Mouse (Mus musculus) MEL (cell line): ENCODE measurements around the gene Gpr137. TPM values are rescaled to one million over a fixed set of nuclear protein-coding genes. Genes with fewer than 3 reads are reported as not detected.

ENCODE experiments used
- DNase-seq: peaks from one replicate; pipeline ENCODE4 v3.0.0; 2011; ENCODE audit warnings: low read depth, low spot score
- H3K27ac ChIP-seq: 2 replicates; pipeline ENCODE4 v1.5.1; 2012; ENCODE audit warnings: low read depth, mild to moderate bottlenecking, control low read depth, low read length, moderate library complexity; ENCODE audit not compliant: control insufficient read depth
- H3K27me3 ChIP-seq, 2 experiments: fragments of 150-350 bp in 1 of 2; sonication (generic) in 1 of 2; 2 replicates each; pipeline ENCODE4 v1.6.1; 2012; ENCODE audit warnings: low read length in 2 of 2, mild to moderate bottlenecking in 2 of 2, improper control_type of control experiment in 1 of 2, moderate library complexity in 1 of 2; ENCODE audit not compliant: insufficient read depth in 2 of 2, control insufficient read depth in 1 of 2
- H3K36me3 ChIP-seq, 2 experiments: 2 replicates each; pipeline ENCODE4 v1.6.1; 2012 to 2014; ENCODE audit warnings: low read length in 2 of 2, improper control_type of control experiment in 1 of 2, inconsistent platforms in 1 of 2, mild to moderate bottlenecking in 1 of 2; ENCODE audit not compliant: insufficient read depth in 2 of 2, control insufficient read depth in 1 of 2
- H3K4me1 ChIP-seq, 2 experiments: fragments of 150-350 bp in 1 of 2; sonication (generic) in 1 of 2; 2 replicates each; pipeline ENCODE4 v1.6.1; 2012; ENCODE audit warnings: low read length in 2 of 2, improper control_type of control experiment in 1 of 2, mild to moderate bottlenecking in 1 of 2; ENCODE audit not compliant: insufficient read depth in 2 of 2, control insufficient read depth in 1 of 2
- H3K4me3 ChIP-seq, 2 experiments: fragments of 150-350 bp in 1 of 2; sonication (generic) in 1 of 2; 2 replicates each; pipeline ENCODE4 v1.5.1; 2012; ENCODE audit warnings: low read depth in 2 of 2, low read length in 2 of 2, mild to moderate bottlenecking in 2 of 2, moderate library complexity in 2 of 2, control low read depth in 1 of 2, improper control_type of control experiment in 1 of 2; ENCODE audit not compliant: control insufficient read depth in 1 of 2, insufficient read depth in 1 of 2
- H3K79me2 ChIP-seq: 2 replicates; pipeline ENCODE4 v1.6.1; 2012; ENCODE audit warnings: mild to moderate bottlenecking, low read length, moderate library complexity; ENCODE audit not compliant: control insufficient read depth, poor library complexity, insufficient read depth
- H3K9ac ChIP-seq: 2 replicates; pipeline ENCODE4 v1.6.1; 2012; ENCODE audit warnings: low read depth, mild to moderate bottlenecking, control low read depth, low read length, moderate library complexity; ENCODE audit not compliant: control insufficient read depth, poor library complexity, severe bottlenecking
- H3K9me3 ChIP-seq: fragments of 150-350 bp; sonication (generic); replicated peaks from 2 replicates; pipeline ENCODE4 v1.6.1; 2012; ENCODE audit warnings: mild to moderate bottlenecking, low read length, improper control_type of control experiment, moderate library complexity; ENCODE audit not compliant: insufficient read depth
- BHLHE40 ChIP-seq: IDR thresholded peaks from 2 replicates; pipeline ENCODE4 v1.6.1; 2012; ENCODE audit warnings: low read depth, mild to moderate bottlenecking, inconsistent platforms, low read length, improper control_type of control experiment, borderline replicate concordance
- CHD1 ChIP-seq: IDR thresholded peaks from 2 replicates; pipeline ENCODE4 v1.6.1; 2012; ENCODE audit warnings: low read depth, mild to moderate bottlenecking, inconsistent platforms, low read length, improper control_type of control experiment
- E2F4 ChIP-seq: IDR thresholded peaks from 2 replicates; pipeline ENCODE4 v1.6.1; 2011; ENCODE audit warnings: low read depth, low read length, improper control_type of control experiment, borderline replicate concordance
- GATA1 ChIP-seq: IDR thresholded peaks from 2 replicates; pipeline ENCODE4 v1.6.1; 2011; ENCODE audit warnings: low read depth, low read length, improper control_type of control experiment
- HCFC1 ChIP-seq: IDR thresholded peaks from 2 replicates; pipeline ENCODE4 v1.6.1; 2012; ENCODE audit warnings: low read depth, mild to moderate bottlenecking, inconsistent platforms, low read length, improper control_type of control experiment, moderate library complexity
- MEF2A ChIP-seq: IDR thresholded peaks from 2 replicates; pipeline ENCODE4 v1.6.1; 2014; ENCODE audit warnings: low read depth, mild to moderate bottlenecking, inconsistent platforms, low read length, improper control_type of control experiment; ENCODE audit not compliant: poor library complexity, insufficient replicate concordance, severe bottlenecking; ENCODE audit errors: extremely low read depth
- MXI1 ChIP-seq: IDR thresholded peaks from 2 replicates; pipeline ENCODE4 v1.6.1; 2011; ENCODE audit warnings: mild to moderate bottlenecking, low read depth, low read length, improper control_type of control experiment
- NELFE ChIP-seq: IDR thresholded peaks from 2 replicates; pipeline ENCODE4 v1.6.1; 2011; ENCODE audit warnings: low read depth, low read length, improper control_type of control experiment
- POLR2A ChIP-seq, 2 experiments: IDR thresholded peaks; 2 replicates each; pipeline ENCODE4 v1.6.1; 2011 to 2012; ENCODE audit warnings: low read length in 2 of 2, mild to moderate bottlenecking in 2 of 2, control low read depth in 1 of 2, improper control_type of control experiment in 1 of 2, low read depth in 1 of 2, moderate library complexity in 1 of 2; ENCODE audit not compliant: control insufficient read depth in 1 of 2, insufficient read depth in 1 of 2, poor library complexity in 1 of 2
- RAD21 ChIP-seq: IDR thresholded peaks from 2 replicates; pipeline ENCODE4 v1.6.1; 2011; ENCODE audit warnings: mild to moderate bottlenecking, low read depth, low read length, improper control_type of control experiment
- RCOR1 ChIP-seq: IDR thresholded peaks from 2 replicates; pipeline ENCODE4 v1.6.1; 2012; ENCODE audit warnings: low read depth, mild to moderate bottlenecking, inconsistent platforms, low read length, improper control_type of control experiment
- SIN3A ChIP-seq: IDR thresholded peaks from 2 replicates; pipeline ENCODE4 v1.6.1; 2012; ENCODE audit warnings: low read length, improper control_type of control experiment, inconsistent platforms
- SMC3 ChIP-seq: IDR thresholded peaks from 2 replicates; pipeline ENCODE4 v1.6.1; 2011; ENCODE audit warnings: low read depth, low read length, improper control_type of control experiment
- TBP ChIP-seq: IDR thresholded peaks from 2 replicates; pipeline ENCODE4 v1.8.0; 2011; ENCODE audit warnings: low read depth, low read length, improper control_type of control experiment
- USF1 ChIP-seq: IDR thresholded peaks from 2 replicates; pipeline ENCODE4 v1.6.1; 2014; ENCODE audit warnings: low read depth, mild to moderate bottlenecking, inconsistent platforms, low read length, improper control_type of control experiment, moderate library complexity
- ZC3H11A ChIP-seq: IDR thresholded peaks from 2 replicates; pipeline ENCODE4 v1.6.1; 2012; ENCODE audit warnings: low read depth, mild to moderate bottlenecking, inconsistent platforms, low read length, improper control_type of control experiment
- ZKSCAN1 ChIP-seq: IDR thresholded peaks from 2 replicates; pipeline ENCODE4 v1.6.1; 2012; ENCODE audit warnings: low read depth, mild to moderate bottlenecking, inconsistent platforms, low read length, improper control_type of control experiment, moderate library complexity
- ZMIZ1 ChIP-seq: IDR thresholded peaks from 2 replicates; pipeline ENCODE4 v1.6.1; 2012; ENCODE audit warnings: low read depth, mild to moderate bottlenecking, inconsistent platforms, low read length, improper control_type of control experiment, moderate library complexity
- ZNF384 ChIP-seq: IDR thresholded peaks from 2 replicates; pipeline ENCODE4 v1.6.1; 2012; ENCODE audit warnings: low read depth, mild to moderate bottlenecking, inconsistent platforms, low read length, improper control_type of control experiment
- polyA plus RNA-seq, 2 experiments: library from polyadenylated mRNA; stranded (reverse) in 1 of 2; unstranded in 1 of 2; fragments of >175 nt in 1 of 2; fragments of >200 nt in 1 of 2; gene quantifications; 2 replicates each; pipeline versions ENCODE4 v1.2.1 to v1.2.4; 2012; ENCODE audit warnings: low replicate concordance in 2 of 2, low read depth in 1 of 2; ENCODE audit not compliant: insufficient read length in 2 of 2, insufficient read depth in 1 of 2, missing spikeins in 1 of 2
- total RNA-seq: library from RNA; depleted of rRNA; stranded (reverse); fragments of 300-350 nt; gene quantifications from 2 replicates; pipeline ENCODE4 v1.2.3, GENCODE M21; 2012

Gene Gpr137
- total and polyA plus RNA-seq, 3 experiments, result 27.1 to 35.3 TPM; not detected in 1

DNA sequence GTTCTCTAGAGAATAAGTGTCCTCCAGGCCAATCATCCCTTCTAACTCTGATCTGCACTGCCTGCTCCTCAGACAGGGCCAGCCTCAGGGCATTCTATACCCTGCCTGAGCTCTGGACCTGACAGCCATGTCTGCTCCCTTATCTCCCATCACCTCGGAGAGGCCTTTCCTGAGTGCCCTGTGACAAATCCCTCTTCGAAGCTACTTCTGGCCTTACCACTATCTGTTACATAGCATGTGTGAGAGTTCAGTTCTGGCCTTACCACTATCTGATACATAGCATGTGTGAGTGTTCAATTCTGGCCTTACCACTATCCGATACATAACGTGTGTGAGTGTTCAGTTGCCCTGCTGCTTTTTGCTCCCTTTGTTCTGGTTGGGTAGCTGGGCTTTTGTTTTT lies 27.0 kb downstream of the Gpr137 start:
- Histone ChIP-seq H3K4me1 (no peaks in the 10 kb centered on the region; a peak in 1 of 4 replicates), H3K4me3 (no peak overlapping the region), H3K27ac (no peak overlapping the region), H3K9me3 (no peaks in the 10 kb centered on the region), H3K9ac (no peak overlapping the region), H3K36me3 (peaks cover 3 to 5% of the 10 kb centered on the region in 2 experiments; a peak in 2 of 4 replicates), H3K27me3 (no peaks in the 10 kb centered on the region), H3K79me2 (peaks cover 15% of the 10 kb centered on the region)
- no peak for DNase-seq
- TF ChIP-seq NELFE (no peak), GATA1 (0 out of 2 replicates have a peak, but pooled peaks have one; percentile 25), POLR2A (IDR thresholded peaks at IDR 0.05; ENCODE audit: control insufficient read depth in 1 of 2, insufficient read depth in 1 of 2, low read depth in 1 of 2, low read length in 2 of 2, poor library complexity in 1 of 2) (0 out of 4 replicates have a peak, but pooled peaks of 1 of the 2 experiments have one; percentile 23)

DNA sequence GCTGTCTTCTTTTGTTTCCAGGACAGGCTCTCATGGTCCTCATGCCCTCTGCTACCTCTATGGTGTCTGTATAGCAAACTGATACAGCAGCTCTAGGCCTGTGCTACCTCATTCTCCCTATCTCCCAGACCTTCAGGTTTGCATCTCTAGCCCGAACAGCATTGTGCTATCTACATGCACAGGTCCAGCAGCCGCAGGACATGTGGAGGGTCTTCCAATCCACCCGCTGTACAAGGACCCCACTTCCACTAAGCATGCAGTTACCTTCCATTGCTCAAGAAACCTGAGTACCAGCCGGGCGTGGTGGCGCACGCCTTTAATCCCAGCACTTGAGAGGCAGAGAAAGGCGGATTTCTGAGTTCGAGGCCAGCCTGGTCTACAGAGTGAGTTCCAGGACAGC lies 27.7 kb downstream of the Gpr137 start:
- Histone ChIP-seq H3K27me3 (no peaks in the 10 kb centered on the region), H3K27ac (no peak overlapping the region), H3K9me3 (no peaks in the 10 kb centered on the region), H3K36me3 (peaks cover 3 to 5% of the 10 kb centered on the region in 2 experiments; a peak in 2 of 4 replicates), H3K79me2 (peaks cover 11% of the 10 kb centered on the region), H3K9ac (no peak overlapping the region), H3K4me1 (no peaks in the 10 kb centered on the region; a peak in 1 of 4 replicates), H3K4me3 (no peak overlapping the region)
- DNase-seq, result no peak
- no peak for TF ChIP-seq ZKSCAN1
- no peak for TF ChIP-seq SMC3
- TF ChIP-seq NELFE, result no peak
- no peak for TF ChIP-seq MXI1
- no peak for TF ChIP-seq ZMIZ1
- no peak for TF ChIP-seq CHD1
- no peak for TF ChIP-seq HCFC1
- no peak for TF ChIP-seq USF1
- no peak for TF ChIP-seq RCOR1
- TF ChIP-seq MEF2A, result no peak
- TF ChIP-seq ZC3H11A, result no peak
- TF ChIP-seq BHLHE40, result no peak
- no peak for TF ChIP-seq TBP
- no peak for TF ChIP-seq SIN3A
- no peak for TF ChIP-seq RAD21
- no peak for TF ChIP-seq E2F4
- TF ChIP-seq ZNF384, result no peak
